Mouse (Mus musculus) limb, embryonic 13.5 days (tissue): ENCODE measurements at regions not wholly inside any gene's neighbourhood (a gene's known extent, or its start where the extent isn't known, plus 50 kb on each side); places are given as distances from the start of the nearest gene placed in this dataset. TPM values are rescaled to one million over a fixed set of nuclear protein-coding genes. Genes with fewer than 3 reads are reported as not detected.

ENCODE experiments used
- microRNA counts: library from miRNA; unstranded; fragments of <30 nt; microRNA quantifications from one replicate; lab custom pipeline; 2016
- microRNA-seq: library from miRNA; unstranded; fragments of <30 nt; microRNA quantifications from one replicate; pipeline ENCODE4, GENCODE M21; 2016

MicroRNA genes in the stretch of these regions (microRNA counts, 519-probe panel; counts per million panel counts)
- microRNA mmu-miR-124 (lab: Ali Mortazavi, UCI): 2,054 counts per million, percentile 26 among the panel's probes with 10 or more counts

Small RNA genes lying in the stretch of these regions (microRNA-seq; reads per million reads assigned to microRNA genes)
- gene Mir124a-1 (not detected), gene Mir3078 (not detected)
